Mouse (Mus musculus): ENCODE data around the gene Srd5a3. TPM values are rescaled to one million over a fixed set of nuclear protein-coding genes. Genes with fewer than 3 reads are reported as not detected.
"Not testable (repeated sequence)": the region's sequence is repeated elsewhere in the genome, so short reads cannot be mapped to it uniquely, and the experiment has no call there.

Srd5a3 gene
- 11.9 and 17.4 TPM in 2 replicates for total RNA-seq (2014; rRNA removed)
- polyA plus RNA-seq (2015; fragmentation: Nextera tagmentation; extraction: Ambion mirVana): 19.2 and 19.8 TPM in 2 replicates

GRCm38 (mm10) chr5:76139808-76140729, at the start of gene Srd5a3:
Srd5a3 (plus strand) TSS chr5:76140271.
- peak; percentile 96 for ATAC-seq (ENCODE audit: low FRiP score)
- H3K4me1 ChIP-seq (ENCODE audit: insufficient read depth, low read length): no peaks in the 10 kb centered on the region; the same call in 1 of the 2 replicates
- H3K4me3 ChIP-seq (ENCODE audit: low read depth, low read length): peak within 1 kb of the TSS; percentile 73

DNA sequence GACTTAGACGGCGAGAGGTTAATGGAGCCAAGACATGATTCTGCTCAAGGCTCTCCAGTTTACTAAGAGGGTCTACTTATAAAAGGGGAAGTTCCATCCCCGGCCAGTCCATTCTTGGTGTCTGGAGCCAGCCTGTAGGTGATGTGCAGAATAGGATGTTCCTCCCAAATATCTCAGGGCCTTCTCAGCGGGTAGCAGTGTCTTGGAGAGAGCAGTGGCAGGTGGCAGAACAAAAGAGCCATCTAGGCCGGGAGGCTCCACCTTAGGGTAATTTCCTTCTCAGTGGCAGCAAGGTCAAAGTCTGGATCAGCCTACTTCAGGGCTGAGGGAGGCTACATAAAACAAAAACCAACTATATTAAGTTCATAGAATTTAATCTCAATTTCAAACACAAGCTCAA, 36.3 kb upstream of the Srd5a3 start:
- not testable (repeated sequence) for H3K4me2 ChIP-seq (ENCODE audit: low read depth, low read length, poor library complexity, severe bottlenecking); H3K9ac ChIP-seq (replicated peaks; ENCODE audit: low read length, poor library complexity, severe bottlenecking); DNase-seq (ENCODE audit: low spot score); H3K4me3 ChIP-seq (ENCODE audit: low read depth, low read length); H3K4me1 ChIP-seq (ENCODE audit: insufficient read depth, low read length); ATAC-seq (ENCODE audit: low FRiP score); H3K36me3 ChIP-seq (ENCODE audit: insufficient read depth, low read length); H3K27me3 ChIP-seq (ENCODE audit: insufficient read depth, low read length); H3K9me3 ChIP-seq (ENCODE audit: low read length); H3K27ac ChIP-seq (ENCODE audit: low read depth, low read length)
- whole genome bisulfite sequencing: 77% methylated on average over 5 of the region's 5 CpGs

More at GRCm38 (mm10) chr5:76139808-76140729, at the start of gene Srd5a3:
- Histone ChIP-seq H3K4me2 (ENCODE audit: low read depth, low read length, poor library complexity, severe bottlenecking) (peak within 1 kb of the TSS; percentile 78), H3K27me3 (ENCODE audit: insufficient read depth, low read length) (no peaks in the 10 kb centered on the region), H3K9ac (replicated peaks; ENCODE audit: low read length, poor library complexity, severe bottlenecking) (peak within 1 kb of the TSS; percentile 87), H3K9me3 (ENCODE audit: low read length) (no peaks in the 10 kb centered on the region), H3K36me3 (ENCODE audit: insufficient read depth, low read length) (no peaks in the 10 kb centered on the region), H3K27ac (ENCODE audit: low read depth, low read length) (peak within 1 kb of the TSS; percentile 89)
- TF ChIP-seq CTCF (IDR thresholded peaks at IDR 0.05): peak; percentile 86
- DNase-seq (ENCODE audit: low spot score): peak; percentile 93
- 1% methylated on average over 57 of the region's 69 CpGs for WGBS

DNA sequence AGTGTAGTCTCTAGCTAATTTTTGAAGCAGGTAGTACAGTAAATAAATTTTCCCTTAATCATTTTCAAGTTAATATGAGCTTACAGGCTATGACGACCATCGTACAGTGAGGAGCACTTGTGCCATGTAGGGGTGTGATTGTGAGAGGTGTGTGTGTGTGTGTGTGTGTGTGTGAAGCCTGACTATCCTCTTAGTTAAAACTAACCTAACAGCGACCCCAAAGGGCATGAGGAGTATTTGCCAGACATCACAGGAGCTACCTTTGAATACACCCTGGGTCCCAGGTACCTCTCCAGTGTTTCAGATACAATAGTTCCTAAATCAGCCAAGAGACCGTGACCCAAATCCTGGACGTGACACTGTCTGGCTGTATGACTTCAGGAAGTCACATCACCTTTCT, 32.8 kb upstream of the Srd5a3 start:
- Histone ChIP-seq H3K4me2 (ENCODE audit: low read depth, low read length, poor library complexity, severe bottlenecking) (no peak overlapping the region), H3K9me3 (ENCODE audit: low read length) (no peaks in the 10 kb centered on the region), H3K4me1 (ENCODE audit: insufficient read depth, low read length) (no peaks in the 10 kb centered on the region), H3K27me3 (ENCODE audit: insufficient read depth, low read length) (no peaks in the 10 kb centered on the region), H3K9ac (replicated peaks; ENCODE audit: low read length, poor library complexity, severe bottlenecking) (no peak overlapping the region), H3K27ac (ENCODE audit: low read depth, low read length) (no peak overlapping the region), H3K36me3 (ENCODE audit: insufficient read depth, low read length) (no peaks in the 10 kb centered on the region), H3K4me3 (ENCODE audit: low read depth, low read length) (no peak overlapping the region)
- TF ChIP-seq CTCF (IDR thresholded peaks at IDR 0.05): no peak
- no peak for DNase-seq (ENCODE audit: low spot score)
- 76% methylated on average over 5 of the region's 5 CpGs for WGBS
- ATAC-seq (ENCODE audit: low FRiP score): no peak

DNA sequence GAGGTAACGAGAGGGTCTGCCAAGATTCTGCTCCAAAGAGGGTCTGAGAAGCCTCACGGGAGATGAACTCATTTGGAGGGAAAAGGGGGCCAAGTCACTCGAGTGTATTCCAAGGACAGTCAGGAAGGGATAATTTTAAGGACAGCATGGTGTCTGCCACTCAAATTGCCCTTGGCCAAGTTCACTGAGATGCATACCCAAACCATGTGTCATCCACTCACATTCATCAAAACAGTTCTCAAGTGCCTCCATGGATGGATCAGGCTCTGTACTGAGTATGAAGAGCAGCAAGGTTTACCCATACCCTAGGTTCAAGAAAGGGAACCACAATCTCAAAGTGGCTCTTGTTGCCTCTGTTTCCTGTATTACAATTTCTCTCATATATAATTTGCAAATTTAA, 31.6 kb upstream of the Srd5a3 start:
- no peak for TF ChIP-seq CTCF (IDR thresholded peaks at IDR 0.05)
- WGBS: 81% methylated on average over 3 of the region's 3 CpGs
- Histone ChIP-seq H3K36me3 (ENCODE audit: insufficient read depth, low read length) (no peaks in the 10 kb centered on the region), H3K4me2 (ENCODE audit: low read depth, low read length, poor library complexity, severe bottlenecking) (no peak overlapping the region), H3K27me3 (ENCODE audit: insufficient read depth, low read length) (no peaks in the 10 kb centered on the region), H3K27ac (ENCODE audit: low read depth, low read length) (no peak overlapping the region), H3K4me3 (ENCODE audit: low read depth, low read length) (no peak overlapping the region), H3K9me3 (ENCODE audit: low read length) (no peaks in the 10 kb centered on the region), H3K4me1 (ENCODE audit: insufficient read depth, low read length) (no peaks in the 10 kb centered on the region), H3K9ac (replicated peaks; ENCODE audit: low read length, poor library complexity, severe bottlenecking) (no peak overlapping the region)
- no peak for DNase-seq (ENCODE audit: low spot score)
- no peak for ATAC-seq (ENCODE audit: low FRiP score)

- ATAC-seq (ENCODE audit: low FRiP score) (no peak), DNase-seq (ENCODE audit: low spot score) (no peak)
- TF ChIP-seq CTCF (IDR thresholded peaks at IDR 0.05): no peak
- Histone ChIP-seq H3K27me3 (ENCODE audit: insufficient read depth, low read length) (no peaks in the 10 kb centered on the region), H3K27ac (ENCODE audit: low read depth, low read length) (no peak overlapping the region), H3K9me3 (ENCODE audit: low read length) (no peaks in the 10 kb centered on the region), H3K4me2 (ENCODE audit: low read depth, low read length, poor library complexity, severe bottlenecking) (no peak overlapping the region), H3K4me3 (ENCODE audit: low read depth, low read length) (no peak overlapping the region), H3K36me3 (ENCODE audit: insufficient read depth, low read length) (no peaks in the 10 kb centered on the region), H3K4me1 (ENCODE audit: insufficient read depth, low read length) (no peaks in the 10 kb centered on the region), H3K9ac (replicated peaks; ENCODE audit: low read length, poor library complexity, severe bottlenecking) (no peak overlapping the region)
- 90% methylated on average over 3 of the region's 3 CpGs for WGBS
These were observed 28.9 kb upstream of the Srd5a3 start for GRCm38 (mm10) chr5:76111173-76111572.

- Histone ChIP-seq H3K27ac (ENCODE audit: low read depth, low read length) (no peak overlapping the region), H3K36me3 (ENCODE audit: insufficient read depth, low read length) (no peaks in the 10 kb centered on the region), H3K4me2 (ENCODE audit: low read depth, low read length, poor library complexity, severe bottlenecking) (no peak overlapping the region), H3K27me3 (ENCODE audit: insufficient read depth, low read length) (no peaks in the 10 kb centered on the region), H3K9ac (replicated peaks; ENCODE audit: low read length, poor library complexity, severe bottlenecking) (no peak overlapping the region), H3K4me3 (ENCODE audit: low read depth, low read length) (no peak overlapping the region), H3K9me3 (ENCODE audit: low read length) (no peaks in the 10 kb centered on the region), H3K4me1 (ENCODE audit: insufficient read depth, low read length) (no peaks in the 10 kb centered on the region)
- WGBS: 85% methylated on average over 4 of the region's 4 CpGs
- ATAC-seq (ENCODE audit: low FRiP score) (no peak), DNase-seq (ENCODE audit: low spot score) (no peak)
- no peak for TF ChIP-seq CTCF (IDR thresholded peaks at IDR 0.05)
These were observed 28.1 kb upstream of the Srd5a3 start for GRCm38 (mm10) chr5:76112016-76112415.
